10 mouse cellular contexts compared by ENCODE assay signal in the genomic region with DNA sequence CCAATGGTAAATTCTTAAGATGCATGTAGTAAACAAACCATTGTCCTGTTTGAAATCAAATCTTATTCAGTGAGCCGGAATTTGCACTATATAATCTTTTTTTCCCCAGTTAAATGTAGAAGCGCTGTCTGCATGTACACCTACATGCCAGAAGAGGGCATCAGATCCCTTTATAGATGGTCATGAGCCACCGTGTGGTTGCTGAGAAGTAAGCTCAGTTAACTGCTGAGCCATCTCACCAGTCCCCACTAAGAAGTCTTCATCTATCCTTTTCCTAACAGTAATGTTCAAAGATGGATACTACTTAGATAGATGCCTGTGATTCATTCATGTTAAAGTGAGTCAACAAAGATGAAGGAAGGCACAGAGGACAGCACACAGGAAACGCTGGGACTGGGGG. TPM values are rescaled to one million over a fixed set of nuclear protein-coding genes. Genes with fewer than 3 reads are reported as not detected.
A peak's percentile ranks its signal among the peaks of the same experiment; 100 is the strongest.
DNase-seq lines count a peak whose midpoint lies in the region; ATAC-seq and TF ChIP-seq lines count a peak whose summit lies in the region.
"Had no signal": no experiment of that assay in that cellular context is flagged by ENCODE, and none has a peak within 500 bp of the region (broad histone marks: within the 10 kb centered on the region; RNA-seq: fewer than 3 reads in every experiment).

No protein-coding gene starts in this region.

- peak; percentile 55 for ATAC-seq in hindbrain, postnatal 0 days

- 56% methylated on average over 4 of the region's 4 CpGs for WGBS in hindbrain, postnatal 0 days

- no peak overlapping the region for H3K27ac ChIP-seq in hindbrain, postnatal 0 days
- H3K27ac ChIP-seq: embryonic facial prominence, embryonic 12.5 days had no signal

- H3K4me2 ChIP-seq in hindbrain, postnatal 0 days (ENCODE audit: low read depth, low read length), result no peak overlapping the region
- H3K4me2 ChIP-seq: embryonic facial prominence, embryonic 12.5 days had no signal

- TF ChIP-seq CTCF in hindbrain, postnatal 0 days (IDR thresholded peaks at IDR 0.05; ENCODE audit: low read depth), result peak; percentile 80

- H3K4me1 ChIP-seq in hindbrain, postnatal 0 days (ENCODE audit: insufficient read depth, low read length), result no peaks in the 10 kb centered on the region
- H3K4me1 ChIP-seq: embryonic facial prominence, embryonic 12.5 days had no signal

- H3K9me3 ChIP-seq in hindbrain, postnatal 0 days (ENCODE audit: low read length), result no peaks in the 10 kb centered on the region
- H3K9me3 ChIP-seq: embryonic facial prominence, embryonic 12.5 days had no signal

- no peak overlapping the region for H3K9ac ChIP-seq in hindbrain, postnatal 0 days (replicated peaks; ENCODE audit: low read length)
- H3K9ac ChIP-seq: embryonic facial prominence, embryonic 12.5 days had no signal

- no peaks in the 10 kb centered on the region for H3K27me3 ChIP-seq in hindbrain, postnatal 0 days (ENCODE audit: insufficient read depth, low read length)
- H3K27me3 ChIP-seq: embryonic facial prominence, embryonic 12.5 days had no signal

- DNase-seq in cerebellum, adult 9-10 months, result peak; percentile 13
- no peak for DNase-seq in cerebellum, adult 8-10 months
- DNase-seq in layer of hippocampus, adult 11-12 months (ENCODE audit: low spot score), result peak; percentile 35
- DNase-seq in layer of hippocampus, adult 8-10 months (ENCODE audit: low spot score in 2 of 2), result no peak
- peak; percentile 25 for DNase-seq in CD4-positive, CD25-positive, alpha-beta regulatory T cell, adult 2 months (ENCODE audit: low read depth, low spot score)
- DNase-seq in hindbrain, postnatal 0 days (ENCODE audit: low spot score), result peak; percentile 62
- no peak for DNase-seq in Muller cell, postnatal 12 days (ENCODE audit: inconsistent ontology term)
- DNase-seq in gastrocnemius, postnatal 25 days, result no peak

- H3K4me3 ChIP-seq in hindbrain, postnatal 0 days (ENCODE audit: low read length), result no peak overlapping the region
- H3K4me3 ChIP-seq: embryonic facial prominence, embryonic 12.5 days; myocyte had no signal

- peaks cover 28% of the 10 kb centered on the region for H3K36me3 ChIP-seq in hindbrain, postnatal 0 days (ENCODE audit: insufficient read depth, low read length)

RNA-seq across cellular contexts. Expression of a gene that starts 31.9 kb away (rescaled TPM):
- 1 to 10 TPM; 1.0 to 1.2 (median 1.1) TPM for total RNA-seq in layer of hippocampus, adult 8-10 months (2022)
- not detected in 2 replicates for total RNA-seq in hindbrain, postnatal 0 days (2014; rRNA removed)
- polyA plus RNA-seq in hindbrain, postnatal 0 days (2015; fragmentation: Nextera tagmentation; extraction: Ambion mirVana), result not detected in 2 replicates
- total RNA-seq in gastrocnemius, postnatal 25 days (2021), result 1 to 10 TPM in 1 of 2 experiments, not detected in 1; 3.4 TPM
- polyA plus RNA-seq: embryonic facial prominence, embryonic 12.5 days had no signal

Comparison
In these comparisons a context has a peak if more than half of its experiments do, and no peak if none do; other contexts are left out.
1. DNase-seq: peak in cerebellum, adult 9-10 months (single experiment), layer of hippocampus, adult 11-12 months (single experiment), CD4-positive, CD25-positive, alpha-beta regulatory T cell, adult 2 months (single experiment) and hindbrain, postnatal 0 days (single experiment); none in cerebellum, adult 8-10 months (single experiment), layer of hippocampus, adult 8-10 months (0 of 2), Muller cell, postnatal 12 days (single experiment) and gastrocnemius, postnatal 25 days (single experiment).